Mouse (Mus musculus) neural tube, embryonic 11.5 days (tissue): ENCODE measurements at regions not wholly inside any gene's neighbourhood (a gene's known extent, or its start where the extent isn't known, plus 50 kb on each side); places are given as distances from the start of the nearest gene placed in this dataset.

ENCODE experiments used
- ATAC-seq: fragments of 200-750 bp; cut with Nextera tagmentation; 2 replicates; pipeline ENCODE4 v1.8.0; 2017; ENCODE audit warnings: moderate number of reproducible peaks, mild to moderate bottlenecking, moderate TSS enrichment, moderate library complexity; ENCODE audit not compliant: insufficient read depth, low FRiP score, low TSS enrichment
- DNase-seq: peaks from one replicate; pipeline ENCODE4 v3.0.0-alpha.2; 2015; ENCODE audit warnings: low spot score
- H3K27ac ChIP-seq: fragments of 300-500 bp; sonication (generic); 2 replicates; pipeline ENCODE4 v1.5.1; 2014; ENCODE audit warnings: low read depth, mild to moderate bottlenecking, low read length
- H3K27me3 ChIP-seq: fragments of 300-500 bp; sonication (generic); 2 replicates; pipeline ENCODE4 v1.6.1; 2014; ENCODE audit warnings: mild to moderate bottlenecking, low read length, mixed read lengths; ENCODE audit not compliant: control insufficient read depth, insufficient read depth
- H3K36me3 ChIP-seq: fragments of 300-500 bp; sonication (generic); 2 replicates; pipeline ENCODE4 v1.6.1; 2014; ENCODE audit warnings: mild to moderate bottlenecking, low read length, moderate library complexity, mixed read lengths; ENCODE audit not compliant: control insufficient read depth, insufficient read depth
- H3K4me1 ChIP-seq: fragments of 300-500 bp; sonication (generic); 2 replicates; pipeline ENCODE4 v1.6.1; 2014; ENCODE audit warnings: low read length, mixed read lengths; ENCODE audit not compliant: control insufficient read depth, insufficient read depth
- H3K4me2 ChIP-seq: fragments of 300-500 bp; sonication (generic); 2 replicates; pipeline ENCODE4 v1.6.1; 2014; ENCODE audit warnings: low read depth, mild to moderate bottlenecking, moderate library complexity
- H3K4me3 ChIP-seq: fragments of 300-500 bp; sonication (generic); 2 replicates; pipeline ENCODE4 v1.5.1; 2014; ENCODE audit warnings: low read depth, low read length
- H3K9ac ChIP-seq: fragments of 300-500 bp; sonication (generic); 2 replicates; pipeline ENCODE4 v1.6.1; 2014; ENCODE audit warnings: mild to moderate bottlenecking, low read length
- H3K9me3 ChIP-seq: fragments of 300-500 bp; sonication (generic); 2 replicates; pipeline ENCODE4 v1.6.1; 2016; ENCODE audit warnings: low read length; ENCODE audit not compliant: control insufficient read depth
- WGBS: fragments of 180-500 bp; shearing (Covaris S2); extraction: QIAGEN DNeasy Blood & Tissue Kit; methylation state at CpG from one replicate; pipeline ENCODE4 v1.1.7; 2014; 5-methylcytosine and 5-hydroxymethylcytosine counted together

GRCm38 (mm10) chr11:39868451-39868979 lies 826.5 kb downstream of the Mat2b start:
- Histone ChIP-seq H3K4me3 (no peak overlapping the region), H3K27ac (no peak overlapping the region), H3K36me3 (no peaks in the 10 kb centered on the region), H3K27me3 (no peaks in the 10 kb centered on the region), H3K4me2 (no peak overlapping the region), H3K9ac (no peak overlapping the region), H3K4me1 (no peaks in the 10 kb centered on the region), H3K9me3 (no peaks in the 10 kb centered on the region)
- ATAC-seq (no peak), DNase-seq (no peak)
- WGBS, result 80% methylated on average over 6 of the region's 6 CpGs
